Mouse (Mus musculus): ENCODE data around the gene Dennd5b.
"Not testable (repeated sequence)": the region's sequence is repeated elsewhere in the genome, so short reads cannot be mapped to it uniquely, and the experiment has no call there.

Dennd5b gene

DNA sequence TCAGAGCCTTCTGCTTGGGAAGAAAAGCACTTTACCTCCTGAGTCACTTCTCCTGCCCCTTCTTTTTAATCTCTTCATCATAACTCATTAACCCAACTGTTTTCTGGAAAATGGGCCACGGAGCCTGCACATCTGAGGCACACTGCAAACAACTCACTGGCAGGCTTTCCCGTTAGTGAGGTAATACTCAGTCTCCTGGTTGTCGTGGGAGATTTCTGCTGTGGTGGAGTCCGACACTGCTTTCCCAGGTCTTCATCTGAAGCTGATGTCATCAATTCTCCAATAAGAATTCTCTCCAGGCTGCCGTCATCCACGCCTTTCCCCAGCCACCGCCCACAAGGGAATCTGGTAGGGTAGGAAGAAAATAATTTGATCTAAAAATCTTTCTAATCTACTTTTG, 96.5 kb downstream of the Dennd5b start:
- no peak for DNase-seq (ENCODE audit: low spot score)

GRCm38 (mm10) chr6:148994327-148994999, 107.0 kb downstream of the Dennd5b start:
- no peak for DNase-seq (ENCODE audit: low spot score)

DNA sequence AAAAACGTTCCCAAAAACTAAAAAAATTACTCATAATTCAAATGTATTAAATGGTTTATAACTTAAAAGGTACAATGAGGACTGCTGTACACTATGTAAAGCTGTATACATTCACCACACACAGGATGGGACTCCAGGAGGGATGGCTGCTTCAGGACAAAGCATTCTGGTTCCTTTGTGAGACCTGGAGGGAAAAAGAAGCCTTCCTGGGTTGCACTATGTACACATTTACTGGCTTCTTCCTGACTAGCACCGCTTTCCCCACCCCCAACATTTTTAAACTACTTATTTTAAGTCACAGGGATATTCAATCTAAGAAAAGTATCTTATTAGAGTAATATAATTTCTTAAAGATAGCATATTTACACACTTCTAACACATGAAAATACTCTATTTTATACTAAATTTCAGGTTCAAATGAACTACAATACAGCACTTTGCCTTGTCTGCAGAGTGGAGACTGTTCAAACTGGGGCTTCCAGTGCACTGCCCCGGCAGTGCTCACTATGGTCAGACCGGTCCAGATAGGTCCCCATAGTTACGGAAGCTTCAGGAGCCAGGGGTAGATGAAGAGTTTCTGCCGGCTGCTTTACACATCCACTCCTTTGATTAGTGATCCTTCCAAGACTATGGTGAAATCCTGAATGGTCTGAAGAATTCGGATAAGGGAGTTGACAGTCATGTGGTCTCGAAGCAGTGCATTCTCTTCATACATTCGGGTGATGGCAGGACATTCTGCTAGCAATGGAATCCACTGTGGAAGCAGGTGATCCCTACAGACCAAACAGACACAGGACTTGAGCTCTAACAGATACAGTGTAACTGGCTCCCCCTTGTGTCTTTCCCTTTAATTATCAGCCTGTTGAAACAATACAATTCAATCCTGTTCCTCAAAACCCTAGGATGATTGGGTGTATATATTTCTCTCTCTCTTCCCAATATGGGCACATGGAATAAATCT, 108.1 kb downstream of the Dennd5b start:
- DNase-seq (ENCODE audit: low spot score) = no peak

DNA sequence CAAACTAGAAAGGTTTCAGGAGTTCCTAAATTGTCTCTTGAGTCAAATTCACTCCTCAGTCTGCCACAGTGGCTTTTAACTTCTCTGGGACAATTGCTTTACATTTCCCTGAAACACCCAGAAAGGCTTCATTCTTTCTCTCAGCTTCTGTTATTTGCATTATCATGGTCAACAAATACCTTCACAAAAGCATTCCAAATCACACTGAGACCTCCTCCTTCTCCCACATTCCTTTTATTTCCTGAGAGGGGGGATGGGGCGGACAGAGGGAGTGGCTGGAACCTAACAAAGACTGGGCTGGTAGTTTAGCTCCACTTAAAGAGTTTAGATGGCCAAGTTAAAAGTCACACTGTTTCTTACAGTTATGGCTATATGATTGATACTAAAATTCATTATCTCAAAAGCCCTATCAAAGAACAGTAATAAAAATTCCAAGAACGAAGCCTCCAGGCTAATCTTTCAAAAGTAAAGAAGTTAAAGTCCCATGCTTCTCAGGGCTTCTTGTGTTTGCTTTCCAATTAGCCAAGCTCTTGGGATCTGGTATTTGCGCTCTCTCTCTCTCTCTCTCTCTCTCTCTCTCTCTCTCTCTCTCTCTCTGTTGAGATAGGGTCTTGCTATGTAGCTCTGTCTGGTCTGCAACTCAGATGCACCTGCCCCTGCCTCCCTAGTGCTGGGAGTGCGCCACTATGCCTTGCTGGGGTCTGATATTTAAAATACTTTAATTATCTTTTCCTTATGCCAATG, 108.9 kb downstream of the Dennd5b start:
- DNase-seq (ENCODE audit: low spot score) = no peak

DNA sequence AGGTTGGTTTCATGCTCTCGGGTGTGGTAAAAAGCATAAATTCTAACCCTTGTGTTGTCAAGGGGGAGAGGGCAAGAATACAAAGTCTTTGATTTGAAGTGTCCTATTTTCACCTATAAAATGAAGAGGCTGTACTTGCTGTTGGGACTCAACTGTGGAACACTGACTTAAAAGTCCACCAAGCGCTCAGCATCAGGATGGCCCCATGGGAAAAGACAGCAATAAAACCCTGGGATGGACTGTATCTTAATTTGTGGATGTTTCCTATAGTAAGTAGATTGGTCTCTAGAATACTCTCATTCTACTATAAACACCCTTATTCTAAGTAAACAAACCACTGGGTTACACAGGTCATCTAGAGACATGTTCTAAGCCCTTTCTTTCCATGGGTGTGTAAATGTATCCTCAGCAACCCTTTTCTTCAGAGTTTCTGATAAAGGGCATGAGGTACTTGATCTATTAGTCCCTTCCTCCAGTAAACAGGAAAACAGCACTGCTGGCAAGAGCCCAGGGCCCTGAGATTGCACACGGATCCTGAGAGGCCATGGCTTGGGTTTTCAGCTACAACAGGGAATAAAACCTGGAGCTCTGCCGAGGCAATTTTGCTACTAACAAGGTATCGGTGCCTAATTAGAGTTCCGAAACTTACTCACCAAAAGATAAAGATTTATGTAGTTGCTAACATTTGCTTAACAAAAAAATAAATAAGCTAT, 109.7 kb downstream of the Dennd5b start:
- no peak for DNase-seq (ENCODE audit: low spot score)

- DNase-seq (ENCODE audit: low spot score) = not testable (repeated sequence)
Measured at GRCm38 (mm10) chr6:148989792-148990491, 111.5 kb downstream of the Dennd5b start.

- peak; percentile 2 for DNase-seq (ENCODE audit: low spot score)
Measured at GRCm38 (mm10) chr6:148986003-148986402, 115.5 kb downstream of the Dennd5b start.

GRCm38 (mm10) chr6:148980495-148980894, 121.0 kb downstream of the Dennd5b start:
- no peak for DNase-seq (ENCODE audit: low spot score)

DNA sequence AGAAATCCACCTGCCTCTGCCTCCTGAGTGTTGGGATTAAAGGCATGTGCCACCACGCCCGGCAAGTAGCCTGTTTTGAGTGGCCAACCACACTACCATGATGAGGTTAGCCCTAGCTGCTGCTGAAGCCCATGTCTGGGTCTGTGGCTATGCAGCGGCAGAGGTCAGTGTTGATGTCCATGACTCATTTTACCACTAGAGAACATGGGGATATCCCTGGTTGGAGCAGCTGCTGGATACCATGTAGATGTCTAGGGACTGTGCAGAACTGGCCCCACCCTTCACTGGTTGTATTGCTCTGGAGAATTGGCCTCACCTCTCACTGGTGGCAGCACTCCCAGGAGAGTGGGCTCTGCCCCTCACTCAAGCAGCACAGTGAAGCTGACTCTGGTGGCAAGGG, 126.4 kb downstream of the Dennd5b start:
- no peak for DNase-seq (ENCODE audit: low spot score)

DNA sequence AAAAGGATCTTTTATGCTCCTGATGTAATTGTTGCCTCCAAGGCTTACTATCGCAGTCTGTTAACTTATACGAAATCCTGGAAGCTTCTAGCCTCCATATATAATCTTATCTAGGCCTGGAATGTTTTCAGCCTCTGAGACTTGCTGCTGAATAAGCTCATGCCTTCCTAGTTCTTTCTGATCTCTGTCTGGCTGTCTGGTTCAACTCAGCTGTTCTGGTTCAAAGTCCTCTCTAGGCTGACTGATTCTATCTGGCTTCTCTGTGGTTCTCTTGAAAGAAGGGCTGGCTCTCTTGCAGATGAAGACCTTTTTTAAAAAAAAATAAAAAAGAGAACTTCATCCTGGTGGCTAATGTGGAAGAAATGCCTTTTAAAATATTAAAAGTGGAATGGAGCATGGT, 128.6 kb downstream of the Dennd5b start:
- DNase-seq (ENCODE audit: low spot score) = no peak

GRCm38 (mm10) chr6:148972059-148972848, 129.2 kb downstream of the Dennd5b start:
- no peak for DNase-seq (ENCODE audit: low spot score)

DNA sequence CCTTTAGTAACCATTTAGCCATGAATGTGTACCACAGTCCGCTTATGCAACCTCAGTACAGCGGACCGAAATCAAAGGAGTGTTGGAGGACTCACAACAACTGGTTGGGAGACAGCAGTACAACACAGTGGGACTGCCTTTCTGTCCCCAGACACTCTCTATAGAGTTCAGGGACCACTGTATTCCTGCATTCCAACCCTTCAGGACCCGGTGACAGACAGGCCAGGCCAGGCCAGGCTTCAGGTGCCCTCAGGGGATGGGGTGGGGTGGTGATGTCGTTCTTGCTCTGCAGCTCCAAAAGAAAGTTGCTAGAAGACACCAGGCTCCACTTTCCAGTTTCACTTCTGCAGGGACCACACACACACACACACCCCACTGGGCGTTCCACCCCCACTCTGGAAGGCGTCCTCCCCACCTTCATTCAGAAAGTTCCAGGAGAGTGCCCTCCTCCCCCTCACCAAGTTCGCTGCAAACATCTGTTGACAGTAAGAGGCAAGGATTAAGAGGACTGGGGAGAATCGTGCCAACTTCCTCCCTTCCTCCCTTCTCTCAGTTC, 130.0 kb downstream of the Dennd5b start:
- DNase-seq (ENCODE audit: low spot score) = no peak

DNA sequence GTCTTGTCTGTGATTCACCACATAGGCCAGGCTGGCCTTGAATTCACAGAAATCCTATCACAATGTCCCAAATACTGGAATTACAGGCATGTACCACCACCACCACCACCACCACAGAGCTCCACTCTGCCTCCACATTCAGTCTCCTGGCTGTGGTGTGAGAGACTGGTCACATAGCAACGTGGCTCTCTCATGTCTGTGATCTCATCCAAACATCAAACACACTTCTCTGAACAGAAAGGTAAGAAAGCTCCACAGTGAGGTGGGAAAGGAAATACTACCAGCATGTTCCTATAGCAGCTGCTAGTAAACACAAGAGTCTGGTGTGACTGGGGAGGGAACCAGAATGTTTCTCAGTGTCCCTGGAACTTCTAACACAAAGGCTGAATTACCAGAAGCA, 140.2 kb downstream of the Dennd5b start:
- DNase-seq (ENCODE audit: low spot score) = no peak

GRCm38 (mm10) chr6:148959540-148960238, 141.8 kb downstream of the Dennd5b start:
- DNase-seq (ENCODE audit: low spot score) = no peak

DNA sequence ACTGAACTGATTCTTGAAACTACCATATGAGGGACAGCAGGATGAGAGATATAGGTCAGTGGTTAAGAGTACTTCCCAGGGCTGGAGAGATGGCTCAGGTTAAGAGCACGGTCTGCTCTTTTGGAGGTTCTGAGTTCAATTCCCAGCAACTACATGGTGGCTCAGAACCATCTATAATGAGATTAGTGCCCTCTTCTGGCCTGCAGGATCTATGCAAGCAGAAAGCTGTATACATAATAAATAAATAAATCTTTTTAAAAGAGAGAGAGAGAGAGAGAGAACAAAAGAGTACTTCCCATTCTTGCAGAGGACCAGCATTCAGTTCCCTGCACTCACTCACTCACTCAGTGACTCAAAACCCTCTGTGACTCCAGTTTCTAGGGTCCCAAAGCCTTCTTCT, 142.8 kb downstream of the Dennd5b start:
- no peak for DNase-seq (ENCODE audit: low spot score)

DNA sequence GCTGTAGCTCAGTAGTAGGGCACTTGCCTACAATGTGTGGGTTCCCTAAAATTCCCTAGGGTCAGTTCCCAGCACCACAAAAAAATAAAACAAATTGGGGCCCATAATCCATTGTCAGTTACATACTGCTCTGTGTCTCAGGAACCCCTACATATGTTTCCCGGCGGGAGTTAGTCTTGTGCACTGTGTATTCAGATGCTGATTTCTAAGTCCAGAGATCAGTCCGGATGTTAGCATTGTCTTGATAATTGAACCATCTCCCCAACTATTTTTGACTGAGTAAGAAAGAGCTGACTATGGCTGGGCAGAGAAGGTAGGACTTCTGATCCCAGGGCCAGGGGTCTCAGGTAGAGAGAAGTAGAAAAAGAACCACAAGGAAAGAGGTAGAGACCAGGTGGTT, 144.4 kb downstream of the Dennd5b start:
- no peak for DNase-seq (ENCODE audit: low spot score)

DNA sequence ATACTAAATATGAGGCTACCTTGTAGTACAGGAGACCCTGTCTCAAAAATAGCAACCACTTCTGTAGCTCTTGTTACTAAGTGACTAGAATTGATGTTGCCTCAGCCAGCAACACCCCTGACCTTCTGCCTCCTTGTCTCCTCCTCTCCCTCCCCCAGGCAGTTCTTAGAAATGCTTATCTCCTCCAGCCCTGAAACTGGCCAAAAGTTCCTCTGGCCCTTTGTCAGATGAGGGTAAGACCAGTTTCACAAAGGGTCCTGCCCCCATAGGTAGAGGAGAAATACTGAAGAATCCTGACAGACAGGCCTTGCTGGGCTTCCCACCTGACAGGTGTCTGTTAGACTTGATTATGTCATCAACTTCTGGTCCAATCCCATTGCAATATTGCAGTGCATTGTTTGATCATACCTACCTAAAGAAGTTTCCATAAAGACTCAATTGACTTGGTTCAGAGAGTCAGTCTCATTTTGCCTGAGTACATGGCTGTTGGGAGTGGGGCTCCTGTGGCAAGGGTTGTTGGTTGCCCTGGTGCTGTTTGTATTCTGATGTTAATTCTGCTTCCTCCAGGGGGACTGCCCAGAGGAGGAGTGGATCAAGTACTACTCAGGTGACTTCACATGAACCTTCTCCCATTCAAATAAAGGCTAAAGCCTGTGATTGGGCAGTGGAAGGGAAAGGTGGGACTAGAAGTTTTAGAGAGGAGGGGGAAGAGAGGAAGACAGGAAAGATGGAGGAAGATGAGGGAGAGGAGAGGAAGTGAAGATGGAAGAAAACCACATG, 145.6 kb downstream of the Dennd5b start:
- DNase-seq (ENCODE audit: low spot score) = no peak

DNA sequence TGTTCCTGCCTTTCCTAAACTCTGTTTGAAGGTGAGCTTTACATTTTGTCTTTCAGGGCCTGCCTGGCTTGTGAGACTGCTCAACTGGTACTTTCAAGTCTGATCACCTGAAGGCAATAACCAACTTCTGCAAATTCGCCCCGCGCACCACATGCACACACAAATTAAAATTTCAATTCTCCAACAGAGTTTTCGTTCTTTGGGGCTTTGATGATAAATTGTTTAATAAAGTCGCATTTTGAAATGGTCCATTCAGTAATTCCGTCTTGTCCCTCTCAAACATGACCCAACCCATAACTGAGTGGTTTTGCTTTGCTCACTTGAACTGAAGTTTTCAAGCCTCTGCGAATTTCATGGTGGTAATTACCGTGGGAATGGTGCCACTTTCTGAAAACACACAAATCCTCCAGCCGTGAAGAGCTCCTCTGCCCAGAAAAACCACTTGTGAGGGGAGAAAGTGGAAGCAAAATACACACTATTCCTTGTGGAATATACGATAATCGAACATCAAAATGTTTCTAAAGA, 154.5 kb downstream of the Dennd5b start:
- DNase-seq (ENCODE audit: low spot score) = no peak

DNA sequence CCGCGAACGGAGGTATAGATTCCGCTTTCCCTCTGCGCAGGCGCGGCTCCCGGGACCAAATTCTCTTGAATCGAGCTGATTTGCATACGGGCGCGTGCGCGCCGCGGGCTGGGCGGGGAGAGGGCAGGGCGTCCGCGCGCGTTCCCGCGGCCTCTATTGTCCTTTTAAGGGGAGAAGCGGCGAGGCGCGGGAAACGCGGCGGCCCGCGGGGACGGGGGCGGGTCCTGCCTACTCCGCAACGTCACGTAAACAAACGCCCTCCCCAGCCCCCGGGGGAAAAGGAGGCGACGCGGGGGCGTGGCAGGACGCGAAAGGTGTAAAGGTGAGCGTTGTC, 155.1 kb downstream of the Dennd5b start, which contains the start of gene Sinhcaf:
Gene Sinhcaf, minus strand, starts transcription at position 59 of the 334 bp plus-strand sequence.
- DNase-seq (ENCODE audit: low spot score) = peak; percentile 96

All from spleen, adult 12 weeks (tissue).